Mouse (Mus musculus): ENCODE data around the gene Sbno2. TPM values are rescaled to one million over a fixed set of nuclear protein-coding genes. Genes with fewer than 3 reads are reported as not detected.
"Not testable (repeated sequence)": the region's sequence is repeated elsewhere in the genome, so short reads cannot be mapped to it uniquely, and the experiment has no call there.

Sbno2 gene
- total and polyA plus RNA-seq, 3 experiments, result 10.6 to 16.9 (median 11.2) TPM

DNA sequence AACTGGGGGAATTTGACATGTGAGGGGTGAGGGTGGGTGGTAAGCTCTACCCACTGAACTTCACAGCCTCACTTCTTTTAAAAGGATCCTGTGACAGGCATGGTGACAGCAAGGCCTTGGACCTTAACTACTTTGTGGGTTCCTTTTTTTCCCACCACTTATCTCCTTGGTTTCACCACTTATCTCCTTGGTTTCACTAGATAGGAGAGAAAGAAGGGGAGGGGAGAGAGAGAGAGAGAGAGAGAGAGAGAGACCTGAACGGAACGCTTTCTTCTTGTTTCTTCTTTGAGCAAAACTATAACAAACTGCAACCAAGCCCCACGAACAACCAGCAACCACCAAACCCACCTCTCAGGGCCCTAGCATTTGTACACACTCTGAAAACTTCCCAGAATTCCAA is 56.5 kb downstream of the Sbno2 start:
- H3K36me3 ChIP-seq (ENCODE audit: control insufficient read depth, insufficient read depth, low read length), result no peaks in the 10 kb centered on the region
- peaks cover 8% of the 10 kb centered on the region for H3K4me1 ChIP-seq (ENCODE audit: control insufficient read depth, insufficient read depth, low read length)
- no peak overlapping the region for H3K4me3 ChIP-seq
- no peak overlapping the region for H3K27ac ChIP-seq
- intact Hi-C loops (cut with DNase I), result no loop called here
- TF ChIP-seq CTCF (IDR thresholded peaks at IDR 0.05), result no peak
- TF ChIP-seq EP300 (IDR thresholded peaks at IDR 0.05; ENCODE audit: insufficient read depth, low read depth, low read length), result no peak
- no peak for TF ChIP-seq POLR2A (IDR thresholded peaks at IDR 0.05; ENCODE audit: insufficient read depth, low read depth, low read length)
- no peak for DNase-seq
- 88% methylated on average over 3 of the region's 3 CpGs for WGBS
- H3K27me3 ChIP-seq (ENCODE audit: control insufficient read depth, insufficient read depth, low read length), result no peaks in the 10 kb centered on the region
- no peaks in the 10 kb centered on the region for H3K79me2 ChIP-seq (replicated peaks; ENCODE audit: control insufficient read depth, insufficient read depth, low read length)
- H3K9ac ChIP-seq (ENCODE audit: low read depth, low read length), result no peak overlapping the region

DNA sequence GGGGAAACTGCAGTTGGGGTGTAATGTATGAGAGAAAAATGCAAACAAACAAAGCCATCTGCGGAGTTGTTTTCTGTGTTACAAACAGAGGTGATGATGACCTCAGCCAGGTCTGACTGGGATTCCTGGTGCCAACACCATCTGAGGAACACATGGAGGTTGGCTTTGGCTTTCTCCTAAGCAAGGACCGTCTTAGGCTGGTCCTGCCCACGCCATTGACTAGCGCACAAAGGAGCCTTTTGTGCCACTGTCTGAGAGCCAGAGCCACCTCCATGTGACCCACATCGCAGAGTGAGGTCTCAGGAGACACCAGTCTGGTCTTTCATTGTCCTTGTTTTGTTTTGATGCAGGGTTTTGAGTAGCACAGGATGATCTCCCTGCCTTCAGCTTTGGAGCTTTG is 57.0 kb downstream of the Sbno2 start:
- Histone ChIP-seq H3K4me3 (no peak overlapping the region), H3K79me2 (replicated peaks; ENCODE audit: control insufficient read depth, insufficient read depth, low read length) (no peaks in the 10 kb centered on the region), H3K27ac (no peak overlapping the region; the same call in 1 of the 2 replicates), H3K27me3 (ENCODE audit: control insufficient read depth, insufficient read depth, low read length) (no peaks in the 10 kb centered on the region), H3K9ac (ENCODE audit: low read depth, low read length) (no peak overlapping the region), H3K36me3 (ENCODE audit: control insufficient read depth, insufficient read depth, low read length) (no peaks in the 10 kb centered on the region), H3K4me1 (ENCODE audit: control insufficient read depth, insufficient read depth, low read length) (peaks cover 8% of the 10 kb centered on the region)
- DNase-seq, result no peak
- TF ChIP-seq EP300 (IDR thresholded peaks at IDR 0.05; ENCODE audit: insufficient read depth, low read depth, low read length) (no peak), POLR2A (IDR thresholded peaks at IDR 0.05; ENCODE audit: insufficient read depth, low read depth, low read length) (no peak)
- 51% methylated on average over 5 of the region's 5 CpGs for WGBS
- intact Hi-C loops (cut with DNase I), result no loop called here

DNA sequence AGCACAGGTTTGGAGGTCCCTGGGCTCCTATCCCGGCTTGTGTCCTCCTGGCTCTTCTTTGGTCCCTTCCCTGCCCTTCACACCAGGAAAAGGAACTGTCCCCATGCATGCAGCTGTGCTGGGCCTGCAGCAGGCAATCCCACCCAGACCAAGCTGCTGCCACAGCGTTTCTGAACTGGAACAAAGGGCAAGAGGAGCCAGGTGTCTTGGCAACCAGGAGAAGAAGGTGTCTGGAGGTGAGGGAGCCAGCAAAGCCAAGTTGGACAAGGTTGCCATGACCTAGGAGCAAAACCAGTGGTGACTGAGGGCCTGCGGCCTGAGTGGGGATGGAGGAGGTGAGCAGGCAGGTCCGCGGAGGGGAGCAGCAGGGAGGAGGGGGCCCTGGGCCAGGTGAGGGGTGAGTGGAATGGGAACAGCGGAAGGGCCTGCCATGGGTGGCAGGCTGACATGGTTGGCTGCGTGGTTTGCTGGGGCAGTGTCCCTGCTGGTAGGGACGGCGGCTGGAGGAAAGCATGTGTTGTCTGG is 58.3 kb downstream of the Sbno2 start, which contains the start of gene Gpx4:
Gene Gpx4 (plus strand): TSS at position 126 of the 525 bp plus-strand sequence.
- 77% methylated on average over 9 of the region's 9 CpGs for WGBS
- Histone ChIP-seq H3K36me3 (ENCODE audit: control insufficient read depth, insufficient read depth, low read length) (no peaks in the 10 kb centered on the region), H3K27me3 (ENCODE audit: control insufficient read depth, insufficient read depth, low read length) (no peaks in the 10 kb centered on the region), H3K4me1 (ENCODE audit: control insufficient read depth, insufficient read depth, low read length) (peaks cover 4% of the 10 kb centered on the region), H3K27ac (no peak within 1 kb of the TSS), H3K9ac (ENCODE audit: low read depth, low read length) (no peak within 1 kb of the TSS), H3K79me2 (replicated peaks; ENCODE audit: control insufficient read depth, insufficient read depth, low read length) (no peaks in the 10 kb centered on the region), H3K4me3 (no peak within 1 kb of the TSS)
- intact Hi-C loops (cut with DNase I), result no loop called here
- TF ChIP-seq CTCF (IDR thresholded peaks at IDR 0.05) (no peak), POLR2A (IDR thresholded peaks at IDR 0.05; ENCODE audit: insufficient read depth, low read depth, low read length) (no peak), EP300 (IDR thresholded peaks at IDR 0.05; ENCODE audit: insufficient read depth, low read depth, low read length) (no peak)
- no peak for DNase-seq

DNA sequence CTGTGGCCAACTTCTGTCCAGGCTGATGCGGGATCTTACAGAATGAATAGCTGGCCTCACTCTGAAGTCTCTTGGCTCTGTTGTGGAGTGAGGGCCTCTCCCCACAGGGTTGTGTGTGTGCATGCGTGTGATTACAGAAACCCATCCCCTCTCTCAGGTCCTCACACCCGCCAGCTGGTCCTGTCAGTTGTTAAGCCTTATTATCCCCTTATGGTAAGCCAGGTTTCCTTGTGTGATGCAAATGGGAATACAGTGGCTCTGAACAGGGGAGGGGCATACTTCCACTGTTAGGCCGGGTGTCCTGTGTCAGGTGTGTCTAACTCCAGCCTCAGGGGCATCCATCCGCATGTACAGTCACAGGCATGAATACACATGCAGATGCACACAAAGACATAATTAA is 59.6 kb downstream of the Sbno2 start:
- WGBS, result 92% methylated on average over 5 of the region's 5 CpGs
- TF ChIP-seq POLR2A (IDR thresholded peaks at IDR 0.05; ENCODE audit: insufficient read depth, low read depth, low read length) (no peak), EP300 (IDR thresholded peaks at IDR 0.05; ENCODE audit: insufficient read depth, low read depth, low read length) (no peak), CTCF (IDR thresholded peaks at IDR 0.05) (no peak)
- H3K9ac ChIP-seq (ENCODE audit: low read depth, low read length), result no peak overlapping the region
- no peak overlapping the region for H3K4me3 ChIP-seq
- no peak for DNase-seq
- no peaks in the 10 kb centered on the region for H3K27me3 ChIP-seq (ENCODE audit: control insufficient read depth, insufficient read depth, low read length)
- no peak overlapping the region for H3K27ac ChIP-seq
- H3K4me1 ChIP-seq (ENCODE audit: control insufficient read depth, insufficient read depth, low read length), result no peaks in the 10 kb centered on the region
- H3K79me2 ChIP-seq (replicated peaks; ENCODE audit: control insufficient read depth, insufficient read depth, low read length), result no peaks in the 10 kb centered on the region
- intact Hi-C loops (cut with DNase I), result no loop called here
- H3K36me3 ChIP-seq (ENCODE audit: control insufficient read depth, insufficient read depth, low read length), result no peaks in the 10 kb centered on the region

DNA sequence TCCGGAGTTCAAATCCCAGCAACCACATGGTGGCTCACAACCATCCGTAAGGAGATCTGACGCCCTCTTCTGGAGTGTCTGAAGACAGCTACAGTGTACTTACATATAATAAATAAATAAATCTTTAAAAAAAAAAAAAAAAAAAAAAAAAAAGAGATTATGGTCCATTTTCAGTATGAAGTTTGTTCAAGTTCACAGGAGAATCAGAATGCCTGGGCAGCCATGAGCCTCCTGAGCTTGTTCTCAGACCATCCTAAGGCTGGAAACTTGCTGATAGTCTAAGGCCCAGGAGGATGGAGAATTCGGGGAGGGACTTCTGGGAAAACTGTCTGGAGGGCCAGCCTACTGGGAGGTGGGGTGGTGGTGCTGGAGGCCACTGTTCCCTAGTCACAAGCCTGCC is 60.0 kb downstream of the Sbno2 start:
- H3K4me1 ChIP-seq (ENCODE audit: control insufficient read depth, insufficient read depth, low read length); H3K9ac ChIP-seq (ENCODE audit: low read depth, low read length); DNase-seq; H3K36me3 ChIP-seq (ENCODE audit: control insufficient read depth, insufficient read depth, low read length); H3K4me3 ChIP-seq; intact Hi-C loops (cut with DNase I); H3K79me2 ChIP-seq (replicated peaks; ENCODE audit: control insufficient read depth, insufficient read depth, low read length); H3K27ac ChIP-seq; H3K27me3 ChIP-seq (ENCODE audit: control insufficient read depth, insufficient read depth, low read length): not testable (repeated sequence)
- WGBS, result 74% methylated on average over 4 of the region's 4 CpGs

DNA sequence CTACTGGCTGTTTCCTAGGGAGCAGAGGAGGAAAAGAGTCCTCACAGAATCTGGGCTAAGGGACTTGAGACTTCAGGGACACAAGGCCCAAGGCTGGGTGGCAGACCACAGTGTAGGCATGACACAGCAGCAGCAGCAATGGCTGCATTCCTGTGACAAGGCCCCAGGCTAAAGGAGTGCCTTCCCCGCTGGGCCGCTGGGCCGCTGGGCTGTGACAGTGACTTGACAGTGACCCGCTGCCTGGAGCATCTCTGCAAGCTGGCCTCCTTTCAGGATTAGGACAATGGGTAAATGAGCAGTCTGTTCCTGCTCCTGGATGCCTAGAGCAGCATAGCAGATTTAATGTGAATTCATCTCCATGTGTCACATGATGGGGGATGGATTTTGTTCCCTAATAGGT is 61.3 kb downstream of the Sbno2 start:
- intact Hi-C loops (cut with DNase I), result no loop called here

DNA sequence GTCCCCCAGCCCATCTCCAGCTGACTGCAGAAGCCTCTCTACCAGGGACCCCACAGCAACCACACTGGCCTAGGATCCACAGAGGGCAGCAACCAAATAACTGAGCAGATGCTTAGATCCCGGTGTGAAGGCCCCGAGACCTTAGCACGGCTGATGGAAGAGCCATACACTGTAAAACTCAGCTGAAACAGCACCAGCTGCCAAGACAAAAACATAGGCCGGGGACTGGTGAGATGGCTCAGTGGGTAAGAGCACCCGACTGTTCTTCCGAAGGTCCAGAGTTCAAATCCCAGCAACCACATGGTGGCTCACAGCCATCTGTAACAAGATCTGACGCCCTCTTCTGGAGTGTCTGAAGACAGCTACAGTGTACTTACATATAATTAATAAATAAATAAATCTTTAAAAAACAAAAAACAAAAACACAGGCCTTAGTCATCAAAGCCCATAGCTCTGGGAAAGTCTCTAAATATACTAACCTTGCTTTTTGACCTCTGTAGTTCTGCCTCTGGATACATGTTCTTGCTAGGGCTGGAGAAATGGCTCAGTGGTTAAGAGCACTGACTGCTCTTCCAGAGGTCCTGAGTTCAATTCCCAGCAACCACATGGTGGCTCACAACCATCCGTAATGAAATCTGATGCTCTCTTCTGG is 63.8 kb downstream of the Sbno2 start:
- WGBS, result 83% methylated on average over 8 of the region's 8 CpGs
- DNase-seq; H3K79me2 ChIP-seq (replicated peaks; ENCODE audit: control insufficient read depth, insufficient read depth, low read length); H3K27me3 ChIP-seq (ENCODE audit: control insufficient read depth, insufficient read depth, low read length); intact Hi-C loops (cut with DNase I); H3K27ac ChIP-seq; H3K9ac ChIP-seq (ENCODE audit: low read depth, low read length); H3K36me3 ChIP-seq (ENCODE audit: control insufficient read depth, insufficient read depth, low read length); H3K4me3 ChIP-seq; H3K4me1 ChIP-seq (ENCODE audit: control insufficient read depth, insufficient read depth, low read length): not testable (repeated sequence)

More for the DNA sequence above, 61.3 kb downstream of the Sbno2 start:
- Histone ChIP-seq H3K79me2 (replicated peaks; ENCODE audit: control insufficient read depth, insufficient read depth, low read length) (no peaks in the 10 kb centered on the region), H3K27ac (no peak overlapping the region), H3K4me3 (no peak overlapping the region), H3K4me1 (ENCODE audit: control insufficient read depth, insufficient read depth, low read length) (no peaks in the 10 kb centered on the region), H3K36me3 (ENCODE audit: control insufficient read depth, insufficient read depth, low read length) (no peaks in the 10 kb centered on the region), H3K27me3 (ENCODE audit: control insufficient read depth, insufficient read depth, low read length) (no peaks in the 10 kb centered on the region), H3K9ac (ENCODE audit: low read depth, low read length) (no peak overlapping the region)
- no peak for DNase-seq
- WGBS, result 82% methylated on average over 4 of the region's 4 CpGs
- no peak for TF ChIP-seq EP300 (IDR thresholded peaks at IDR 0.05; ENCODE audit: insufficient read depth, low read depth, low read length)
- TF ChIP-seq POLR2A (IDR thresholded peaks at IDR 0.05; ENCODE audit: insufficient read depth, low read depth, low read length), result no peak
- TF ChIP-seq CTCF (IDR thresholded peaks at IDR 0.05), result no peak
